Mouse (Mus musculus) MEL (cell line): Measurements from ENCODE around the gene Pitpnm3.

Experiments
- CTCF ChIP-seq, 3 experiments: IDR thresholded peaks in 2 of 3; conservative IDR thresholded peaks in 1 of 3; 2 replicates each; pipeline ENCODE4 v1.5.1; 2011 to 2012; ENCODE audit warnings: low read length in 3 of 3, low read depth in 2 of 3, mild to moderate bottlenecking in 2 of 3, improper control_type of control experiment in 1 of 3, inconsistent platforms in 1 of 3, mixed read lengths in 1 of 3, moderate library complexity in 1 of 3; ENCODE audit not compliant: control insufficient read depth in 1 of 3, insufficient read depth in 1 of 3, poor library complexity in 1 of 3, severe bottlenecking in 1 of 3
- EP300 ChIP-seq, 2 experiments: IDR thresholded peaks; 2 replicates each; pipeline ENCODE4 v1.6.1; 2011; ENCODE audit warnings: improper control_type of control experiment in 2 of 2, low read length in 2 of 2, low read depth in 1 of 2, mild to moderate bottlenecking in 1 of 2
- MYC ChIP-seq: IDR thresholded peaks from 2 replicates; pipeline ENCODE4 v1.6.1; 2011; ENCODE audit warnings: low read depth, mild to moderate bottlenecking, low read length, improper control_type of control experiment, moderate library complexity
- POLR2A ChIP-seq, 2 experiments: IDR thresholded peaks; 2 replicates each; pipeline ENCODE4 v1.6.1; 2011 to 2012; ENCODE audit warnings: low read length in 2 of 2, mild to moderate bottlenecking in 2 of 2, control low read depth in 1 of 2, improper control_type of control experiment in 1 of 2, low read depth in 1 of 2, moderate library complexity in 1 of 2; ENCODE audit not compliant: control insufficient read depth in 1 of 2, insufficient read depth in 1 of 2, poor library complexity in 1 of 2
- POLR2AphosphoS2 ChIP-seq: IDR thresholded peaks from 2 replicates; pipeline ENCODE4 v1.6.1; 2011; ENCODE audit warnings: low read length, improper control_type of control experiment
- ZC3H11A ChIP-seq: IDR thresholded peaks from 2 replicates; pipeline ENCODE4 v1.6.1; 2012; ENCODE audit warnings: low read depth, mild to moderate bottlenecking, inconsistent platforms, low read length, improper control_type of control experiment

DNA sequence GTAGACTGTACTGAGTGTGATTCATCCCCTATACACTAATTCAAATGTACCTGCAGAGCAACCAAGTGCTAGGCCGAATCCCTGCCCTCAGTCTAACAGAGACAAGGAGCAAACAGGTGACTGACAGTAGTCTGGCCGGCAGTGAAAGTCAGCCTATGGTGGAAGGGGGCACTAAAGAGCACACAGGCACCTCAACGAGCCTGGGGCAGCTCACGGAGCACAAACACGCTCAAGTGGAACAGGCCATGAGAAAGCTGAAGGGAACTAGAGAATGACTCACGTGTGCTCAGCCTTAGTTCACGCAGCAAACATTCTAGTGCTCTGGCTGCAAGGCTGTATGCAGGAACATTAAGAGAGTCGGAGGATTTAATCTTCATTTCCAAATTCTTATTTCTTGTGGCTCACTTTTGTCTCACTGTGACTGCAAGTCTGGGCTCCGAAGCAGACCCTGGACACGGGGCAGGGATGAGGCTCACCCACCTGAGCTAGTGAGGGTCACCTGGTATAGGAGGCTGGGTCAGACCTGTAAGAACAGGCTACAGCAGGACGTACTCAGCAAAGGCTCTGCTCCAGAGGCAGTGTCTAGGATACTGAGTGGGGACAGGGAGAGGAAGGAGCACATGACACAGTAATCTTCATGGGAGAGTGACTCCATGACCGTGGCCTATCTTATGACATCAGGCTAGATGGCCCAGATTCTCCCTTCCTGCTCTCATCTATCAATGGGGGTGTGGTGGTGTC lies 17.7 kb upstream of the Pitpnm3 start:
- TF ChIP-seq EP300 (IDR thresholded peaks at IDR 0.05; ENCODE audit: low read depth in 1 of 2, low read length in 2 of 2), result no peak
- no peak for TF ChIP-seq CTCF (IDR thresholded peaks at IDR 0.05 in 2 of 3, conservative IDR thresholded peaks at IDR 0.05 in 1 of 3; ENCODE audit: control insufficient read depth in 1 of 3, insufficient read depth in 1 of 3, low read depth in 2 of 3, low read length in 3 of 3, poor library complexity in 1 of 3, severe bottlenecking in 1 of 3)
- no peak for TF ChIP-seq POLR2AphosphoS2
- TF ChIP-seq POLR2A (IDR thresholded peaks at IDR 0.05; ENCODE audit: control insufficient read depth in 1 of 2, insufficient read depth in 1 of 2, low read depth in 1 of 2, low read length in 2 of 2, poor library complexity in 1 of 2), result no peak
- no peak for TF ChIP-seq ZC3H11A
- no peak for TF ChIP-seq MYC
